Mouse (Mus musculus) CH12.LX (cell line): Measurements from ENCODE around the gene Mtap.

Source experiments
- CTCF ChIP-seq, 2 experiments: IDR thresholded peaks in 1 of 2; conservative IDR thresholded peaks in 1 of 2; 2 replicates each; pipeline ENCODE4 v1.5.1; 2011 to 2012; ENCODE audit warnings: low read depth in 2 of 2, low read length in 2 of 2, improper control_type of control experiment in 1 of 2, inconsistent platforms in 1 of 2, mild to moderate bottlenecking in 1 of 2, moderate library complexity in 1 of 2
- E2F4 ChIP-seq: IDR thresholded peaks from 2 replicates; pipeline ENCODE4 v1.6.1; 2011; ENCODE audit warnings: low read depth, low read length, improper control_type of control experiment; ENCODE audit not compliant: insufficient replicate concordance
- ELF1 ChIP-seq: IDR thresholded peaks from 2 replicates; pipeline ENCODE4 v1.6.1; 2014; ENCODE audit warnings: low read depth, mild to moderate bottlenecking, inconsistent platforms, low read length, improper control_type of control experiment
- EP300 ChIP-seq: IDR thresholded peaks from 2 replicates; pipeline ENCODE4 v1.6.1; 2011; ENCODE audit warnings: low read length, improper control_type of control experiment
- HCFC1 ChIP-seq: IDR thresholded peaks from 2 replicates; pipeline ENCODE4 v1.6.1; 2012; ENCODE audit warnings: low read depth, mild to moderate bottlenecking, inconsistent platforms, low read length, improper control_type of control experiment
- MAX ChIP-seq: IDR thresholded peaks from 2 replicates; pipeline ENCODE4 v1.6.1; 2011; ENCODE audit warnings: low read length, improper control_type of control experiment
- NRF1 ChIP-seq: IDR thresholded peaks from 2 replicates; pipeline ENCODE4 v1.6.1; 2014; ENCODE audit warnings: low read depth, mild to moderate bottlenecking, inconsistent platforms, low read length, improper control_type of control experiment, moderate library complexity
- POLR2A ChIP-seq: IDR thresholded peaks from 2 replicates; pipeline ENCODE4 v1.6.1; 2011; ENCODE audit warnings: low read depth, mild to moderate bottlenecking, improper control_type of control experiment, low read length
- RAD21 ChIP-seq: IDR thresholded peaks from 2 replicates; pipeline ENCODE4 v1.6.1; 2011; ENCODE audit warnings: low read depth, mild to moderate bottlenecking, low read length, improper control_type of control experiment, moderate library complexity
- RCOR1 ChIP-seq: conservative IDR thresholded peaks from 2 replicates; pipeline ENCODE4 v1.6.1; 2012; ENCODE audit warnings: low read depth, mild to moderate bottlenecking, inconsistent platforms, low read length, improper control_type of control experiment
- USF1 ChIP-seq: IDR thresholded peaks from 2 replicates; pipeline ENCODE4 v1.6.1; 2014; ENCODE audit warnings: low read depth, mild to moderate bottlenecking, inconsistent platforms, low read length, improper control_type of control experiment
- ZKSCAN1 ChIP-seq: IDR thresholded peaks from 2 replicates; pipeline ENCODE4 v1.6.1; 2012; ENCODE audit warnings: low read depth, inconsistent platforms, low read length, improper control_type of control experiment, borderline replicate concordance
- ZNF384 ChIP-seq: IDR thresholded peaks from 2 replicates; pipeline ENCODE4 v1.6.1; 2012; ENCODE audit warnings: low read depth, low read length, improper control_type of control experiment, inconsistent platforms

- no peak for TF ChIP-seq POLR2A
- TF ChIP-seq CTCF (conservative IDR thresholded peaks at IDR 0.05 in 1 of 2, IDR thresholded peaks at IDR 0.05 in 1 of 2; ENCODE audit: low read depth in 2 of 2, low read length in 2 of 2), result no peak
- TF ChIP-seq EP300, result no peak
- TF ChIP-seq RCOR1, result no peak
- no peak for TF ChIP-seq ZKSCAN1
- TF ChIP-seq E2F4, result no peak
- no peak for TF ChIP-seq USF1
- TF ChIP-seq ELF1, result no peak
- TF ChIP-seq HCFC1, result no peak
- no peak for TF ChIP-seq RAD21
- no peak for TF ChIP-seq NRF1
- no peak for TF ChIP-seq ZNF384
- no peak for TF ChIP-seq MAX
Measured at GRCm38 (mm10) chr4:89089110-89089509, 47.8 kb upstream of the Mtap start.
